Comparison of ENCODE assay signal across 19 mouse cellular contexts in the genomic region with DNA sequence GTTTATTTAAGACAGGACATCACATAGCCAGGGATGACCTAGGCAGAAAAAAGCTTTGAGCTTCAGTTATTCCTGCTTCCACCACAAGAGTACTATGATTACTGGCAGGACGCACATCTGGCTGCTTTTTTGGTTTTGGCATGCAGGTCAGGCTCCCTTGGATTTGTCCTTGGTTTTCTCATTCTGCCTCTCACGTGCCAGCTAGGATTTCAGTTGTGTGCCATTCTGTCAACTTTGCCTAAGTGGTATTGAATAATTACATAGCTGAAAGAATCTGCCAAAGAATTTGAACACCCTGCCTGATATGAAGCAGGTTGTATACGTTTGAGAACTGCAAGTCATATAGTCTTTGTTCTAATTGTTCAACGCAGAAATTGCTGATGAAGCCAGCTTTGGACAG.
DNase-seq lines count a peak whose midpoint lies in the region; ATAC-seq lines count a peak whose summit lies in the region.
"Had no signal": no experiment of that assay in that cellular context is flagged by ENCODE, and none has a peak within 500 bp of the region (broad histone marks: within the 10 kb centered on the region; RNA-seq: fewer than 3 reads in every experiment).

No protein-coding gene starts in this region.

- no peak overlapping the region for H3K27ac ChIP-seq in limb, embryonic 10.5 days
- H3K27ac ChIP-seq: embryonic facial prominence, embryonic 13.5 days; embryonic facial prominence, embryonic 15.5 days; forebrain, embryonic 13.5 days; forebrain, embryonic 15.5 days had no signal

- no peak overlapping the region for H3K4me3 ChIP-seq in limb, embryonic 10.5 days
- H3K4me3 ChIP-seq: embryonic facial prominence, embryonic 13.5 days; embryonic facial prominence, embryonic 15.5 days; erythroblast, embryonic 14.5 days; forebrain, embryonic 13.5 days; forebrain, embryonic 15.5 days had no signal

- WGBS in limb, embryonic 10.5 days = 80% methylated on average over 4 of the region's 4 CpGs

- no peaks in the 10 kb centered on the region for H3K36me3 ChIP-seq in limb, embryonic 10.5 days
- H3K36me3 ChIP-seq: embryonic facial prominence, embryonic 13.5 days; embryonic facial prominence, embryonic 15.5 days; forebrain, embryonic 15.5 days had no signal

- peak; percentile 32 for DNase-seq in adrenal gland, adult 8-10 months
- DNase-seq in adrenal gland, postnatal 4 days (ENCODE audit: low spot score in 2 of 2) = no peak
- peak; percentile 45 for DNase-seq in adrenal gland, postnatal 14 days
- DNase-seq in adrenal gland, postnatal 36 days = peak; percentile 19 to 37
- no peak for DNase-seq in limb, embryonic 10.5 days (ENCODE audit: low spot score)
- DNase-seq: cerebellum, adult 11 months; cerebellum, adult 18-20 months; cerebellum, adult 8-10 months; cerebellum, adult 9-11 months; cerebellum, postnatal 14 days; cerebellum, postnatal 36 days; embryo, embryonic 11 days; forebrain, postnatal 0 days had no signal

- H3K9me3 ChIP-seq in limb, embryonic 10.5 days (replicated peaks) = no peaks in the 10 kb centered on the region
- H3K9me3 ChIP-seq: embryonic facial prominence, embryonic 13.5 days; embryonic facial prominence, embryonic 15.5 days; forebrain, embryonic 13.5 days; forebrain, embryonic 15.5 days had no signal

- no peak for ATAC-seq in erythroid progenitor cell, adult 5-6 weeks (replicated peaks; ENCODE audit: low FRiP score, poor library complexity, severe bottlenecking)
- ATAC-seq: forebrain, embryonic 13.5 days; forebrain, embryonic 15.5 days; forebrain, postnatal 0 days had no signal

- H3K27me3 ChIP-seq in limb, embryonic 10.5 days (ENCODE audit: low read depth, poor library complexity, severe bottlenecking) = no peaks in the 10 kb centered on the region
- H3K27me3 ChIP-seq: embryonic facial prominence, embryonic 13.5 days; embryonic facial prominence, embryonic 15.5 days; forebrain, embryonic 13.5 days; forebrain, embryonic 15.5 days had no signal

- H3K4me1 ChIP-seq in limb, embryonic 10.5 days = no peaks in the 10 kb centered on the region
- H3K4me1 ChIP-seq: embryonic facial prominence, embryonic 13.5 days; embryonic facial prominence, embryonic 15.5 days; forebrain, embryonic 13.5 days; forebrain, embryonic 15.5 days had no signal

Comparison
In these comparisons a context has a peak if more than half of its experiments do, and no peak if none do; other contexts are left out.
1. DNase-seq: peak in adrenal gland, adult 8-10 months (single experiment), adrenal gland, postnatal 14 days (single experiment) and adrenal gland, postnatal 36 days (2 of 2); none in adrenal gland, postnatal 4 days (0 of 2) and limb, embryonic 10.5 days (single experiment).